Mouse (Mus musculus) liver, embryonic 15.5 days (tissue): ENCODE data around the gene Pnp2. TPM values are rescaled to one million over a fixed set of nuclear protein-coding genes. Genes with fewer than 3 reads are reported as not detected.
"Not testable (repeated sequence)": the region's sequence is repeated elsewhere in the genome, so short reads cannot be mapped to it uniquely, and the experiment has no call there.

ENCODE experiments used
- ATAC-seq: fragments of 200-750 bp; cut with Nextera tagmentation; 2 replicates; pipeline ENCODE4 v1.8.0; 2017; ENCODE audit warnings: moderate number of reproducible peaks, mild to moderate bottlenecking, moderate library complexity; ENCODE audit not compliant: insufficient read depth
- H3K27ac ChIP-seq: fragments of 300-500 bp; sonication (generic); replicated peaks from 2 replicates; pipeline ENCODE4 v1.5.1; 2015; ENCODE audit warnings: mild to moderate bottlenecking, inconsistent platforms
- H3K27me3 ChIP-seq: fragments of 300-500 bp; sonication (generic); 2 replicates; pipeline ENCODE4 v1.6.1; 2015; ENCODE audit warnings: mild to moderate bottlenecking, inconsistent platforms
- H3K36me3 ChIP-seq: fragments of 300-500 bp; sonication (generic); replicated peaks from 2 replicates; pipeline ENCODE4 v1.6.1; 2015; ENCODE audit warnings: moderate library complexity, mild to moderate bottlenecking, inconsistent platforms
- H3K4me1 ChIP-seq: fragments of 300-500 bp; sonication (generic); replicated peaks from 2 replicates; pipeline ENCODE4 v1.6.1; 2015; ENCODE audit warnings: inconsistent platforms
- H3K4me2 ChIP-seq: fragments of 300-500 bp; sonication (generic); 2 replicates; pipeline ENCODE4 v1.6.1; 2015; ENCODE audit warnings: moderate library complexity, mild to moderate bottlenecking, inconsistent platforms
- H3K4me3 ChIP-seq: fragments of 300-500 bp; sonication (generic); replicated peaks from 2 replicates; pipeline ENCODE4 v1.5.1; 2015; ENCODE audit warnings: mild to moderate bottlenecking, inconsistent platforms
- H3K9ac ChIP-seq: fragments of 300-500 bp; sonication (generic); 2 replicates; pipeline ENCODE4 v1.6.1; 2015; ENCODE audit warnings: moderate library complexity, mild to moderate bottlenecking, inconsistent platforms
- H3K9me3 ChIP-seq: fragments of 300-500 bp; sonication (generic); replicated peaks from 2 replicates; pipeline ENCODE4 v1.6.1; 2016; ENCODE audit warnings: inconsistent platforms
- WGBS: fragments of 180-500 bp; shearing (Covaris S2); methylation state at CpG from one replicate; pipeline ENCODE4 v1.1.7; 2015; ENCODE audit warnings: mixed read lengths; ENCODE audit not compliant: insufficient replicate concordance; 5-methylcytosine and 5-hydroxymethylcytosine counted together
- polyA plus RNA-seq: library from polyadenylated mRNA; unstranded; fragments of >200 nt; fragmentation: Nextera tagmentation; extraction: Ambion mirVana; gene quantifications from 2 replicates; pipeline ENCODE4 v1.2.1, GENCODE M21; 2015

Gene Pnp2
- polyA plus RNA-seq, 1 experiment from 2014 or later, result 10.0 TPM

DNA sequence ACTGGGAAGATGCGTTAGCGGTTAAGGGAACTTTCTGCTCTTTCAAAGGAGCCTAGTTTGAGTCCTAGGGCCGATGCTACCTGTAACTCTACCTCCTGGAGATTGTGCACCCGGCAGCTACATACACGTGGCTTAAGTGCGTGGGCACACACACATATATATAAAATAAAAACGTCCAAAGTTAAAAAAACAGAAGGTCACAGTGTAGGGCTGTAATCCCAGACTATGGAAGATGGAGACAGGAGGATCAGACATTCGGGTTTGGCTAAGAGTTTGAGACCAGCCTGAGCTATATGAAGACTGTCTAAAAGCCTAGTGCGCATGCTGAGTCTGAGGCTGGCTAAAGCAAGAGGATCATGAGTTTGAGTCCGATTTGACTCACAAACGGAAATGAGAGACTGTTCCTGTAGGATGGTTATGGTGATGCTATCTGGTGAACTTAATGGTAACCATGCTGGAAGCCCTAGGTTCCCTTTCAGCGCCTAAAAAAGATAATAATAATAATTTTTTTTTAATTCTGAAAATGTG lies 24.2 kb upstream of the Pnp2 start:
- H3K4me3 ChIP-seq, result peak overlapping the region; percentile 89
- no peaks in the 10 kb centered on the region for H3K27me3 ChIP-seq
- H3K9me3 ChIP-seq, result no peaks in the 10 kb centered on the region
- H3K4me2 ChIP-seq, result peak overlapping the region; percentile 85
- ATAC-seq, result no peak
- peaks cover 32% of the 10 kb centered on the region for H3K36me3 ChIP-seq
- 11% methylated on average over 12 of the region's 12 CpGs for WGBS
- peaks cover 37% of the 10 kb centered on the region for H3K4me1 ChIP-seq
- peak overlapping the region; percentile 72 for H3K9ac ChIP-seq
- H3K27ac ChIP-seq, result peak overlapping the region; percentile 95

DNA sequence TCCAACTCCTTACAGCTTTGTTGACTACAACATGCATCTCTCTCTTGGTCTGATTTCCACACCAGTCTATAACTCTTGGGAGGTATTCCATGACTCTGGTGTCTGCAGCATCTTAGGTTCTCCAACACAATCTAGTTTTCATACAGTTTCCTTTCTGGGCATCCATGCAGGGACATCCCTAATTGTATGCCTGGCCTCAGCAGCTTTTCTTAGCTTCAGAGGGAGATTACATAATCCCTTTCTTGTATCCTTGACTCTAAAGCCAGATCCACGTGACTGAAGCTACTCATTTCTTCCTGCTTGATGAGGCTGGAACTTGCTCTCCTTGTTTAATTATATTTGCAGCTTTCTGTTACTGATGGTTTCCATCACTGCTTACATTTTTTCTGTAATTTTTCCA lies 19.1 kb upstream of the Pnp2 start:
- Histone ChIP-seq H3K27me3 (0 out of 2 replicates have a peak, but pooled peaks cover 3% of the 10 kb centered on the region), H3K36me3 (no peaks in the 10 kb centered on the region), H3K9ac (no peak overlapping the region), H3K27ac (no peak overlapping the region), H3K4me1 (peaks cover 9% of the 10 kb centered on the region), H3K4me2 (no peak overlapping the region), H3K9me3 (no peaks in the 10 kb centered on the region), H3K4me3 (no peak overlapping the region)
- 45% methylated on average over 1 of the region's 1 CpGs for WGBS
- ATAC-seq, result no peak

- peak overlapping the region; percentile 10; the same call in 1 of the 2 replicates for H3K4me2 ChIP-seq
- WGBS, result 86% methylated on average over 3 of the region's 3 CpGs
Observed at GRCm38 (mm10) chr14:50938119-50938908, 17.5 kb upstream of the Pnp2 start.

DNA sequence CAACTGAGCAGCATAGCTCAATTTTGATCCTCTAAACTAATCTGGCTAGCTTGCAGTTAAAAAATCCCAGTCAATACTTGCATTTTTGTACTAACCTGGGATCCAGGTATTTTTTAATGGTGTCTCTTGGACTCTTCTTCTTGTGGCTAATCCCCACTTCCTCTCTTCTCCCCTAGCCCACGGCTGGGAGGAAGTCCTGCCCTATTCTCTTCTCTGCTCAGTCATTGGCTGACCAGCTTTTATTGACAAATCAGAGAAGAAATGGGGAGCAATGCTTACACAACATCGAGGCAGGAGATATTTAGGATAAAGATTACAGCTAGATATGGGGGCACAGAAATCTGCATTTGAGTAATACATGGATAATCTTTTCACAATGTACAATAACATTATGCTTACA lies 16.9 kb upstream of the Pnp2 start:
- no peak overlapping the region for H3K4me2 ChIP-seq
- no peak overlapping the region for H3K4me3 ChIP-seq
- 10% methylated on average over 2 of the region's 2 CpGs for WGBS
- no peak for ATAC-seq
- H3K4me1 ChIP-seq, result peaks cover 4% of the 10 kb centered on the region
- H3K9ac ChIP-seq, result no peak overlapping the region
- no peaks in the 10 kb centered on the region for H3K36me3 ChIP-seq
- H3K9me3 ChIP-seq, result no peaks in the 10 kb centered on the region
- no peak overlapping the region for H3K27ac ChIP-seq
- 0 out of 2 replicates have a peak, but pooled peaks cover 3% of the 10 kb centered on the region for H3K27me3 ChIP-seq

More at GRCm38 (mm10) chr14:50938119-50938908, 17.5 kb upstream of the Pnp2 start:
- no peak for ATAC-seq
- Histone ChIP-seq H3K4me3 (no peak overlapping the region), H3K27ac (no peak overlapping the region), H3K36me3 (no peaks in the 10 kb centered on the region), H3K9me3 (no peaks in the 10 kb centered on the region), H3K27me3 (0 out of 2 replicates have a peak, but pooled peaks cover 3% of the 10 kb centered on the region), H3K4me1 (no peaks in the 10 kb centered on the region), H3K9ac (no peak overlapping the region)

GRCm38 (mm10) chr14:50943932-50944667 lies 11.7 kb upstream of the Pnp2 start, which contains the start of gene Gm49342:
Gene Gm49342, plus strand, starts transcription at chr14:50944517.
- H3K27me3 ChIP-seq, result 0 out of 2 replicates have a peak, but pooled peaks cover 3% of the 10 kb centered on the region
- H3K4me1 ChIP-seq, result peaks cover 21% of the 10 kb centered on the region
- peaks cover 18% of the 10 kb centered on the region for H3K36me3 ChIP-seq
- H3K9me3 ChIP-seq, result no peaks in the 10 kb centered on the region
- H3K4me2 ChIP-seq, result peak within 1 kb of the TSS; percentile 84
- ATAC-seq, result peak; percentile 98
- 5% methylated on average over 31 of the region's 31 CpGs for WGBS
- peak within 1 kb of the TSS; percentile 70 for H3K4me3 ChIP-seq
- peak within 1 kb of the TSS; percentile 68 for H3K9ac ChIP-seq
- peak within 1 kb of the TSS; percentile 93 for H3K27ac ChIP-seq

DNA sequence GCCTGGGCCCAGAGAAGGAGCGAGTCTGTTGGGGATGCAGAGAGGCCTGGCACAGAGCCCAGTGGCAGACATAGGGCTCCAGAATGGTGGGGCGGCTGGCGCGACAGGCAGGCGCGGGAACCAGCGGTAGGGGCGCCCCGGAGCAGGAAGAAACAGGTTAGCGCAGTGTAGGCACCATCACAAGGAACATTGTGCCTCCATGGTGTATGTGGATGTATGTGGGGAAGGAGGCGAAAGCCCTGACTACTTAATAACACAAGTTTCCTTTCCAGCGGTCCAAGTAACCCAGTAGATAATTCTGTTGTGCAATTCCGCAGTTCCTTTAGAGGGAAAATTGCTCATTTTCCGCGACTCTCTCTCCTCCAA lies 11.1 kb upstream of the Pnp2 start:
- Histone ChIP-seq H3K36me3 (peaks cover 24% of the 10 kb centered on the region), H3K4me1 (peaks cover 21% of the 10 kb centered on the region), H3K4me2 (peak overlapping the region; percentile 84), H3K9ac (peak overlapping the region; percentile 68), H3K27ac (peak overlapping the region; percentile 93), H3K4me3 (peak overlapping the region; percentile 70)
- H3K27me3 ChIP-seq, H3K9me3 ChIP-seq: not testable (repeated sequence)
- peak; percentile 89 for ATAC-seq
- 0% methylated on average over 15 of the region's 15 CpGs for WGBS

GRCm38 (mm10) chr14:50945081-50945480 lies 10.7 kb upstream of the Pnp2 start:
- peak overlapping the region; percentile 68 for H3K9ac ChIP-seq
- 6% methylated on average over 6 of the region's 6 CpGs for WGBS
- H3K4me2 ChIP-seq, result peak overlapping the region; percentile 84
- H3K4me1 ChIP-seq, result peaks cover 21% of the 10 kb centered on the region
- H3K4me3 ChIP-seq, result peak overlapping the region; percentile 70
- H3K36me3 ChIP-seq, result peaks cover 25% of the 10 kb centered on the region
- not testable (repeated sequence) for H3K27me3 ChIP-seq, ATAC-seq, H3K9me3 ChIP-seq
- H3K27ac ChIP-seq, result peak overlapping the region; percentile 93

DNA sequence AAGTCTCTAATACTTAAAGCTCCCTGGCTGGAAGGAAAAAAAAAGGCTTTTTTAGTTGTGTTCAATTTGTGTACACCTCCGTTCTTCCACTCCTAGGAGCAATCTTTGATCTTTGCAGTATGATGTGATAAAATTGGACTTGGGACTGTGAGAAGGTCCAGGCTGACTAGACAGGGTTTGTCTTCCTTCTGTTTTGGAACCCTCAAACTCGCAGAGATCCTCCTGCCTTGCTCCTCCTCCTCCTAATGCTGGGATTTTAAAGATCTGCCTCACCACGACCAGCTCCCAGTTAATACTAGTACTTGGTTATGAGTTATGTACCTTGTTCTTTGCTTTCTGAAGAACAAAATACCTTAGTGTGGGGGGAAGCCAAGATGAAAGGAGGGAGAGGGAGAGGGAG lies 10.3 kb upstream of the Pnp2 start:
- H3K4me1 ChIP-seq, result peaks cover 21% of the 10 kb centered on the region
- not testable (repeated sequence) for ATAC-seq, H3K27me3 ChIP-seq, H3K9me3 ChIP-seq
- WGBS, result 6% methylated on average over 3 of the region's 3 CpGs
- peaks cover 29% of the 10 kb centered on the region for H3K36me3 ChIP-seq
- H3K4me3 ChIP-seq, result peak overlapping the region; percentile 70
- H3K4me2 ChIP-seq, result peak overlapping the region; percentile 84
- H3K9ac ChIP-seq, result peak overlapping the region; percentile 68
- H3K27ac ChIP-seq, result peak overlapping the region; percentile 93

DNA sequence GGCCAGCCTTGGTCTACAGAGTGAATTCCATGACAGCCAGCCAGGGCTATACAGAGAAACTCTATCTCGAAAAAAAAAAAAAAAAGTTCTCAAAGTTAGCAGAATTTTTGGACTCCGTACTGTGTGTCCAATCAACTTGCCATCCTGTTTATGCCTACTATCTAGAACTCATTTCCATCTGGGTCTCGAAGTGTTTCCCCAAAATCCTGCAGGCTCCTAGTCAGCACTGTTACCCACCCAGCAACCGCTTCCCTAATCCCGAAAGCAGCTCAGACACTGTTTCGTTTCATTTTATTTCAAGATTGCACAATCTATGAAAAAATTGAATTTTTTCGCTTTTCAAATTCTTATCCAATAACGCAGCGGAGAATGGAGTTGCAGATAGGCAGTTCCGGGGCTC lies 305 bp upstream of the Pnp2 start:
- WGBS, result 63% methylated on average over 10 of the region's 10 CpGs
- no peak for ATAC-seq
- Histone ChIP-seq H3K4me1 (peaks cover 34% of the 10 kb centered on the region), H3K27ac (peak overlapping the region; percentile 90), H3K4me2 (peak overlapping the region; percentile 71), H3K9me3 (no peaks in the 10 kb centered on the region), H3K27me3 (no peaks in the 10 kb centered on the region), H3K9ac (no peak overlapping the region), H3K36me3 (peaks cover 29% of the 10 kb centered on the region), H3K4me3 (no peak overlapping the region; the same call in 1 of the 2 replicates)

GRCm38 (mm10) chr14:50956724-50957123 lies 932 bp downstream of the Pnp2 start:
- H3K4me2 ChIP-seq, result peak overlapping the region; percentile 71
- H3K9me3 ChIP-seq, ATAC-seq, H3K27me3 ChIP-seq: not testable (repeated sequence)
- H3K4me1 ChIP-seq, result peaks cover 34% of the 10 kb centered on the region
- peak overlapping the region; percentile 90 for H3K27ac ChIP-seq
- WGBS, result 76% methylated on average over 6 of the region's 6 CpGs
- H3K4me3 ChIP-seq, result peak overlapping the region; percentile 57
- H3K9ac ChIP-seq, result peak overlapping the region; percentile 50
- H3K36me3 ChIP-seq, result peaks cover 19% of the 10 kb centered on the region

DNA sequence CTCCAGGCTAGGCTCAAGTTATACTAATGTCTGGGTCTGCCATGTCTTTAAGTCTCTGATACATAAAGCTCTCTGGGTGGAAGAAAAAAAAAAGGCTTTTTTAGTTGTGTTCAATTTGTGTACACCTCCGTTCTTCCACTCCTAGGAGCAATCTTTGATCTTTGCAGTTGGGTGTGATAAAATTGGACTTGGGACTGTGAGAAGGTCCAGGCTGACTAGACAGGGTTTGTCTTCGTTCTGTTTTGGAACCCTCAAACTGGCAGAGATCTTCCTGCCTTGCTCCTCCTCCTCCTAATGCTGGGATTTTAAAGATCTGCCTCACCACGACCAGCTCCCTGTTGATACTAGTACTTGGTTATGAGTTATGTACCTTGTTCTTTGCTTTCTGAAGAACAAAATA lies 1.4 kb downstream of the Pnp2 start:
- H3K9me3 ChIP-seq, ATAC-seq, H3K27me3 ChIP-seq: not testable (repeated sequence)
- 15% methylated on average over 3 of the region's 3 CpGs for WGBS
- H3K4me1 ChIP-seq, result peaks cover 34% of the 10 kb centered on the region
- H3K4me2 ChIP-seq, result peak overlapping the region; percentile 71
- H3K9ac ChIP-seq, result peak overlapping the region; percentile 50; the same call in 1 of the 2 replicates
- peaks cover 15% of the 10 kb centered on the region for H3K36me3 ChIP-seq
- H3K27ac ChIP-seq, result peak overlapping the region; percentile 90
- H3K4me3 ChIP-seq, result peak overlapping the region; percentile 57
